Mouse (Mus musculus) MEL (cell line): ENCODE measurements at regions not wholly inside any gene's neighbourhood (a gene's known extent, or its start where the extent isn't known, plus 50 kb on each side); places are given as distances from the start of the nearest gene placed in this dataset.

Experiments used
- DNase-seq: peaks from one replicate; pipeline ENCODE4 v3.0.0; 2011; ENCODE audit warnings: low read depth, low spot score
- H3K27ac ChIP-seq: 2 replicates; pipeline ENCODE4 v1.5.1; 2012; ENCODE audit warnings: low read depth, mild to moderate bottlenecking, control low read depth, low read length, moderate library complexity; ENCODE audit not compliant: control insufficient read depth
- H3K27me3 ChIP-seq, 2 experiments: fragments of 150-350 bp in 1 of 2; sonication (generic) in 1 of 2; 2 replicates each; pipeline ENCODE4 v1.6.1; 2012; ENCODE audit warnings: low read length in 2 of 2, mild to moderate bottlenecking in 2 of 2, improper control_type of control experiment in 1 of 2, moderate library complexity in 1 of 2; ENCODE audit not compliant: insufficient read depth in 2 of 2, control insufficient read depth in 1 of 2
- H3K36me3 ChIP-seq, 2 experiments: 2 replicates each; pipeline ENCODE4 v1.6.1; 2012 to 2014; ENCODE audit warnings: low read length in 2 of 2, improper control_type of control experiment in 1 of 2, inconsistent platforms in 1 of 2, mild to moderate bottlenecking in 1 of 2; ENCODE audit not compliant: insufficient read depth in 2 of 2, control insufficient read depth in 1 of 2
- H3K4me1 ChIP-seq, 2 experiments: fragments of 150-350 bp in 1 of 2; sonication (generic) in 1 of 2; 2 replicates each; pipeline ENCODE4 v1.6.1; 2012; ENCODE audit warnings: low read length in 2 of 2, improper control_type of control experiment in 1 of 2, mild to moderate bottlenecking in 1 of 2; ENCODE audit not compliant: insufficient read depth in 2 of 2, control insufficient read depth in 1 of 2
- H3K4me3 ChIP-seq, 2 experiments: fragments of 150-350 bp in 1 of 2; sonication (generic) in 1 of 2; 2 replicates each; pipeline ENCODE4 v1.5.1; 2012; ENCODE audit warnings: low read depth in 2 of 2, low read length in 2 of 2, mild to moderate bottlenecking in 2 of 2, moderate library complexity in 2 of 2, control low read depth in 1 of 2, improper control_type of control experiment in 1 of 2; ENCODE audit not compliant: control insufficient read depth in 1 of 2, insufficient read depth in 1 of 2
- H3K79me2 ChIP-seq: 2 replicates; pipeline ENCODE4 v1.6.1; 2012; ENCODE audit warnings: mild to moderate bottlenecking, low read length, moderate library complexity; ENCODE audit not compliant: control insufficient read depth, poor library complexity, insufficient read depth
- H3K9ac ChIP-seq: 2 replicates; pipeline ENCODE4 v1.6.1; 2012; ENCODE audit warnings: low read depth, mild to moderate bottlenecking, control low read depth, low read length, moderate library complexity; ENCODE audit not compliant: control insufficient read depth, poor library complexity, severe bottlenecking
- H3K9me3 ChIP-seq: fragments of 150-350 bp; sonication (generic); replicated peaks from 2 replicates; pipeline ENCODE4 v1.6.1; 2012; ENCODE audit warnings: mild to moderate bottlenecking, low read length, improper control_type of control experiment, moderate library complexity; ENCODE audit not compliant: insufficient read depth
- CHD1 ChIP-seq: IDR thresholded peaks from 2 replicates; pipeline ENCODE4 v1.6.1; 2012; ENCODE audit warnings: low read depth, mild to moderate bottlenecking, inconsistent platforms, low read length, improper control_type of control experiment
- CTCF ChIP-seq, 3 experiments: IDR thresholded peaks in 2 of 3; conservative IDR thresholded peaks in 1 of 3; 2 replicates each; pipeline ENCODE4 v1.5.1; 2011 to 2012; ENCODE audit warnings: low read length in 3 of 3, low read depth in 2 of 3, mild to moderate bottlenecking in 2 of 3, improper control_type of control experiment in 1 of 3, inconsistent platforms in 1 of 3, mixed read lengths in 1 of 3, moderate library complexity in 1 of 3; ENCODE audit not compliant: control insufficient read depth in 1 of 3, insufficient read depth in 1 of 3, poor library complexity in 1 of 3, severe bottlenecking in 1 of 3
- ETS1 ChIP-seq: IDR thresholded peaks from 2 replicates; pipeline ENCODE4 v1.6.1; 2012; ENCODE audit warnings: low read depth, mild to moderate bottlenecking, inconsistent platforms, low read length, improper control_type of control experiment, moderate library complexity
- GATA1 ChIP-seq: IDR thresholded peaks from 2 replicates; pipeline ENCODE4 v1.6.1; 2011; ENCODE audit warnings: low read depth, low read length, improper control_type of control experiment
- JUND ChIP-seq: IDR thresholded peaks from 2 replicates; pipeline ENCODE4 v1.6.1; 2011; ENCODE audit warnings: low read depth, mild to moderate bottlenecking, improper control_type of control experiment, low read length
- MAFK ChIP-seq: IDR thresholded peaks from 2 replicates; pipeline ENCODE4 v1.6.1; 2011; ENCODE audit warnings: low read depth, mild to moderate bottlenecking, low read length, improper control_type of control experiment, borderline replicate concordance
- MAX ChIP-seq: IDR thresholded peaks from 2 replicates; pipeline ENCODE4 v1.6.1; 2011; ENCODE audit warnings: low read length, improper control_type of control experiment
- MEF2A ChIP-seq: IDR thresholded peaks from 2 replicates; pipeline ENCODE4 v1.6.1; 2014; ENCODE audit warnings: low read depth, mild to moderate bottlenecking, inconsistent platforms, low read length, improper control_type of control experiment; ENCODE audit not compliant: poor library complexity, insufficient replicate concordance, severe bottlenecking; ENCODE audit errors: extremely low read depth
- MXI1 ChIP-seq: IDR thresholded peaks from 2 replicates; pipeline ENCODE4 v1.6.1; 2011; ENCODE audit warnings: mild to moderate bottlenecking, low read depth, low read length, improper control_type of control experiment
- NELFE ChIP-seq: IDR thresholded peaks from 2 replicates; pipeline ENCODE4 v1.6.1; 2011; ENCODE audit warnings: low read depth, low read length, improper control_type of control experiment
- NRF1 ChIP-seq: IDR thresholded peaks from 2 replicates; pipeline ENCODE4 v1.6.1; 2014; ENCODE audit warnings: low read depth, mild to moderate bottlenecking, inconsistent platforms, low read length, improper control_type of control experiment, moderate library complexity; ENCODE audit not compliant: poor library complexity, insufficient read depth, severe bottlenecking
- POLR2A ChIP-seq, 2 experiments: IDR thresholded peaks; 2 replicates each; pipeline ENCODE4 v1.6.1; 2011 to 2012; ENCODE audit warnings: low read length in 2 of 2, mild to moderate bottlenecking in 2 of 2, control low read depth in 1 of 2, improper control_type of control experiment in 1 of 2, low read depth in 1 of 2, moderate library complexity in 1 of 2; ENCODE audit not compliant: control insufficient read depth in 1 of 2, insufficient read depth in 1 of 2, poor library complexity in 1 of 2
- POLR2AphosphoS5 ChIP-seq: IDR thresholded peaks from 2 replicates; pipeline ENCODE4 v1.6.1; 2012; ENCODE audit warnings: low read depth, borderline replicate concordance, mild to moderate bottlenecking, inconsistent platforms, low read length, moderate library complexity, mixed read lengths
- RAD21 ChIP-seq: IDR thresholded peaks from 2 replicates; pipeline ENCODE4 v1.6.1; 2011; ENCODE audit warnings: mild to moderate bottlenecking, low read depth, low read length, improper control_type of control experiment
- TBP ChIP-seq: IDR thresholded peaks from 2 replicates; pipeline ENCODE4 v1.8.0; 2011; ENCODE audit warnings: low read depth, low read length, improper control_type of control experiment
- UBTF ChIP-seq: IDR thresholded peaks from 2 replicates; pipeline ENCODE4 v1.6.1; 2012; ENCODE audit warnings: low read depth, mild to moderate bottlenecking, inconsistent platforms, low read length, improper control_type of control experiment, moderate library complexity, borderline replicate concordance; ENCODE audit not compliant: insufficient read depth
- USF2 ChIP-seq, 2 experiments: IDR thresholded peaks; 2 replicates each; pipeline ENCODE4 v1.6.1; 2011 to 2012; ENCODE audit warnings: improper control_type of control experiment in 2 of 2, low read length in 2 of 2, borderline replicate concordance in 1 of 2, inconsistent platforms in 1 of 2, low read depth in 1 of 2, mild to moderate bottlenecking in 1 of 2; ENCODE audit not compliant: insufficient read depth in 1 of 2
- ZC3H11A ChIP-seq: IDR thresholded peaks from 2 replicates; pipeline ENCODE4 v1.6.1; 2012; ENCODE audit warnings: low read depth, mild to moderate bottlenecking, inconsistent platforms, low read length, improper control_type of control experiment
- ZMIZ1 ChIP-seq: IDR thresholded peaks from 2 replicates; pipeline ENCODE4 v1.6.1; 2012; ENCODE audit warnings: low read depth, mild to moderate bottlenecking, inconsistent platforms, low read length, improper control_type of control experiment, moderate library complexity
- ZNF384 ChIP-seq: IDR thresholded peaks from 2 replicates; pipeline ENCODE4 v1.6.1; 2012; ENCODE audit warnings: low read depth, mild to moderate bottlenecking, inconsistent platforms, low read length, improper control_type of control experiment

GRCm38 (mm10) chr3:66536673-66537072 is 240.0 kb upstream of the Veph1 start:
- no peak overlapping the region for H3K4me3 ChIP-seq
- H3K27ac ChIP-seq = no peak overlapping the region
- H3K4me1 ChIP-seq = no peaks in the 10 kb centered on the region
- no peaks in the 10 kb centered on the region for H3K36me3 ChIP-seq
- DNase-seq = no peak
- H3K79me2 ChIP-seq = no peaks in the 10 kb centered on the region
- peaks cover 0 to 2% of the 10 kb centered on the region in 2 experiments; a peak in 1 of 4 replicates for H3K27me3 ChIP-seq
- TF ChIP-seq NRF1 = no peak
- no peak for TF ChIP-seq ZNF384
- no peak for TF ChIP-seq USF2 (IDR thresholded peaks at IDR 0.05; ENCODE audit: borderline replicate concordance in 1 of 2, insufficient read depth in 1 of 2, low read depth in 1 of 2, low read length in 2 of 2)
- no peak for TF ChIP-seq MAFK
- TF ChIP-seq MAX = no peak
- no peak for TF ChIP-seq CTCF (IDR thresholded peaks at IDR 0.05 in 2 of 3, conservative IDR thresholded peaks at IDR 0.05 in 1 of 3; ENCODE audit: control insufficient read depth in 1 of 3, insufficient read depth in 1 of 3, low read depth in 2 of 3, low read length in 3 of 3, poor library complexity in 1 of 3, severe bottlenecking in 1 of 3)
- TF ChIP-seq MXI1 = no peak
- TF ChIP-seq UBTF = no peak
- no peak for TF ChIP-seq ZC3H11A
- TF ChIP-seq RAD21 = no peak
- no peak for TF ChIP-seq GATA1
- TF ChIP-seq ETS1 = no peak
- no peak for TF ChIP-seq NELFE
- TF ChIP-seq JUND = no peak
- no peak for TF ChIP-seq TBP
- no peak for TF ChIP-seq MEF2A
- no peak for TF ChIP-seq POLR2AphosphoS5
- TF ChIP-seq ZMIZ1 = no peak
- no peak for TF ChIP-seq CHD1
- TF ChIP-seq POLR2A (IDR thresholded peaks at IDR 0.05; ENCODE audit: control insufficient read depth in 1 of 2, insufficient read depth in 1 of 2, low read depth in 1 of 2, low read length in 2 of 2, poor library complexity in 1 of 2) = no peak
- H3K9ac ChIP-seq = no peak overlapping the region
- H3K9me3 ChIP-seq = no peaks in the 10 kb centered on the region
